Mouse (Mus musculus): ENCODE results near the gene Cdk15. TPM values are rescaled to one million over a fixed set of nuclear protein-coding genes. Genes with fewer than 3 reads are reported as not detected.

Gene Cdk15
- polyA plus RNA-seq, 1 experiment from 2014 or later, result 0.57 TPM

GRCm38 (mm10) chr1:59368649-59369319, 112.1 kb downstream of the Cdk15 start:
- 81% methylated on average over 10 of the region's 10 CpGs for WGBS
- Histone ChIP-seq H3K27me3 (no peaks in the 10 kb centered on the region), H3K27ac (no peak overlapping the region), H3K4me3 (replicated peaks) (no peak overlapping the region), H3K9ac (replicated peaks) (no peak overlapping the region), H3K36me3 (no peaks in the 10 kb centered on the region), H3K4me1 (replicated peaks) (peaks cover 10% of the 10 kb centered on the region; the same call in 1 of the 2 replicates), H3K9me3 (no peaks in the 10 kb centered on the region), H3K4me2 (replicated peaks) (no peak overlapping the region)
- ATAC-seq, result no peak

- 69% methylated on average over 7 of the region's 7 CpGs for WGBS
- H3K27me3 ChIP-seq, result no peaks in the 10 kb centered on the region
- H3K27ac ChIP-seq, result no peak overlapping the region
- peaks cover 10% of the 10 kb centered on the region; the same call in 1 of the 2 replicates for H3K4me1 ChIP-seq (replicated peaks)
- ATAC-seq, result no peak
- no peak overlapping the region for H3K4me2 ChIP-seq (replicated peaks)
- H3K36me3 ChIP-seq, result no peaks in the 10 kb centered on the region
- H3K9ac ChIP-seq (replicated peaks), result no peak overlapping the region
- no peaks in the 10 kb centered on the region for H3K9me3 ChIP-seq
- H3K4me3 ChIP-seq (replicated peaks), result no peak overlapping the region
These were observed 112.6 kb downstream of the Cdk15 start for GRCm38 (mm10) chr1:59369320-59369685.

GRCm38 (mm10) chr1:59370355-59370950, 113.7 kb downstream of the Cdk15 start:
- H3K27me3 ChIP-seq, result no peaks in the 10 kb centered on the region
- H3K9me3 ChIP-seq, result no peaks in the 10 kb centered on the region
- no peaks in the 10 kb centered on the region for H3K36me3 ChIP-seq
- H3K4me3 ChIP-seq (replicated peaks), result no peak overlapping the region
- H3K9ac ChIP-seq (replicated peaks), result no peak overlapping the region
- peaks cover 10% of the 10 kb centered on the region; the same call in 1 of the 2 replicates for H3K4me1 ChIP-seq (replicated peaks)
- H3K27ac ChIP-seq, result no peak overlapping the region
- no peak overlapping the region for H3K4me2 ChIP-seq (replicated peaks)
- no peak for ATAC-seq

DNA sequence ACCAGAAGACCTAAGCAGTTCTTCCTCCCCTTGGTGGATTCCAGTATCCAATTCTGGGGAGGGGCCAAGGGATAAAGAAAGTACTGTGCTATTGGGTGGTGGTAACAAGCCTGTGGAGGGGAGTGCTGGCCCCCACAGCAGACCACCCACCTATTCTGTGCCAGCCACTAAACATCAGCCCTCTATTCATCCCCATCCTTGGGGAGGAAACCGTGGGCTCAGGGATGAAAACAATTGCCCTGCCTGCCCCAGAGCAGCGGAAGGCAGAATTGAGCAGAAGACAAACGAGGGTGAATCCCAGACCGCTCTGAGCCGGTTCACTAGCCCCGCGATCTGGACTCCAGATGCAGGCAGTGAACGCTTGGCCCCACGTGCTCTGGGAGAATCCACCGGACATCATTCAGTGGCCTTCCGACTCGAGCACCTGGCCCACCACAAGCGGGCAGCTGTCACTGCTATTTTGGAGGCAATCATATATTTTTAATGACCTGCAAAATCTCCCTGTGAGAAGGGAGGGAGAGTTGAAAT, 119.4 kb downstream of the Cdk15 start:
- Histone ChIP-seq H3K9me3 (no peaks in the 10 kb centered on the region), H3K4me3 (replicated peaks) (no peak overlapping the region), H3K4me2 (replicated peaks) (peak overlapping the region; percentile 32), H3K4me1 (replicated peaks) (peaks cover 11% of the 10 kb centered on the region), H3K27ac (peak overlapping the region; percentile 53; the same call in 1 of the 2 replicates), H3K9ac (replicated peaks) (no peak overlapping the region), H3K36me3 (no peaks in the 10 kb centered on the region), H3K27me3 (peaks cover 2% of the 10 kb centered on the region; the same call in 1 of the 2 replicates)
- ATAC-seq, result peak; percentile 90
- 5% methylated on average over 13 of the region's 13 CpGs for WGBS

DNA sequence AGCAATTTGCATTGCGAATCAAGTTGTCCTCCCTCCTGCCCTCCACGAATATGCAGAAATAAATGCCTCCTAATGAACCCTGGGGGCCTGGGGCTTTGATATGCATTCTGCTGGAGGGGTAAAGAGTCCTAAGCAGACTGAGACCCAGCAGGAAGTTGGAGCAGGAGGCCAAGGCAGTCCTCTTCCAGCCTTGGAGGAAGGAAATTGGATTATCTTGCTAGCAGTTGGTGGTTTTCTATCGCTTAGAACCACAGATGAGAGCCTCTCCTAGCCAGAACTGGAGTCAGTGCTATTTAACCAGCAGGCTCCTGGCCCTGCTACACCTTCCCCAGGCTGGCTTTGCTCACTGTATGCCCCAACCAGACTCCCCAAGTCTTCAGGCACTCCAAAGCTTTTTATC, 119.9 kb downstream of the Cdk15 start:
- no peaks in the 10 kb centered on the region for H3K36me3 ChIP-seq
- peaks cover 11% of the 10 kb centered on the region for H3K4me1 ChIP-seq (replicated peaks)
- H3K9ac ChIP-seq (replicated peaks), result no peak overlapping the region
- ATAC-seq, result peak; percentile 81
- peak overlapping the region; percentile 53; the same call in 1 of the 2 replicates for H3K27ac ChIP-seq
- H3K4me3 ChIP-seq (replicated peaks), result no peak overlapping the region
- WGBS, result 4% methylated on average over 3 of the region's 3 CpGs
- H3K9me3 ChIP-seq, result no peaks in the 10 kb centered on the region
- peak overlapping the region; percentile 32 for H3K4me2 ChIP-seq (replicated peaks)
- H3K27me3 ChIP-seq, result peaks cover 2% of the 10 kb centered on the region; the same call in 1 of the 2 replicates

DNA sequence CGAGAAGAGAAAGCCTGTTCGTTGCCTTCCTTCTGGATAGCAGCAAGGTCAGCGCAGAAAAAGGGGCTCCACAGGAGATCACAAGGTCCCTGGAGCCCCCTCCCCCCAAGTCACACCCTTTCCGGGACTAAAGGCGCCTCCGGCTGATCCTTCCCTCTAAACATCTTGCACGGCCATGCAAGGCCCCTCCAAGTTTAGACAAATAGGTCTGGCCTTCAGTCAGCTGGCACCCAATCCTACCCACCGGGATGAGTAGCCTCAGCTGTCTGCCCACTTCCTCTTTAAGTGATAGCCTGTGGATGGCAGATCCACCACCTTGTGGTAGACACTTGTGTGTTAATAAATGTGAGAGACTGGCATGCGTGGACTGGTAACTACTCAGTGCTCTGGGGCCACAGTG, 120.6 kb downstream of the Cdk15 start:
- WGBS, result 79% methylated on average over 9 of the region's 9 CpGs
- no peak overlapping the region for H3K27ac ChIP-seq
- ATAC-seq, result no peak
- peaks cover 11% of the 10 kb centered on the region for H3K4me1 ChIP-seq (replicated peaks)
- no peak overlapping the region for H3K4me3 ChIP-seq (replicated peaks)
- no peak overlapping the region for H3K9ac ChIP-seq (replicated peaks)
- H3K4me2 ChIP-seq (replicated peaks), result no peak overlapping the region
- H3K36me3 ChIP-seq, result no peaks in the 10 kb centered on the region
- peaks cover 2% of the 10 kb centered on the region; the same call in 1 of the 2 replicates for H3K27me3 ChIP-seq
- H3K9me3 ChIP-seq, result no peaks in the 10 kb centered on the region

GRCm38 (mm10) chr1:59380926-59381325, 124.2 kb downstream of the Cdk15 start:
- Histone ChIP-seq H3K9me3 (no peaks in the 10 kb centered on the region), H3K27me3 (peaks cover 5% of the 10 kb centered on the region; the same call in 1 of the 2 replicates), H3K4me3 (replicated peaks) (no peak overlapping the region), H3K36me3 (no peaks in the 10 kb centered on the region), H3K4me1 (replicated peaks) (peaks cover 10% of the 10 kb centered on the region), H3K27ac (no peak overlapping the region), H3K4me2 (replicated peaks) (no peak overlapping the region), H3K9ac (replicated peaks) (no peak overlapping the region)
- ATAC-seq, result no peak
- 70% methylated on average over 10 of the region's 10 CpGs for WGBS

- peaks cover 5% of the 10 kb centered on the region; the same call in 1 of the 2 replicates for H3K27me3 ChIP-seq
- H3K4me2 ChIP-seq (replicated peaks), result no peak overlapping the region
- no peaks in the 10 kb centered on the region for H3K9me3 ChIP-seq
- no peaks in the 10 kb centered on the region for H3K36me3 ChIP-seq
- no peak overlapping the region for H3K27ac ChIP-seq
- H3K4me1 ChIP-seq (replicated peaks), result peaks cover 4% of the 10 kb centered on the region
- H3K4me3 ChIP-seq (replicated peaks), result no peak overlapping the region
- no peak overlapping the region for H3K9ac ChIP-seq (replicated peaks)
- WGBS, result 78% methylated on average over 7 of the region's 7 CpGs
- ATAC-seq, result no peak
These were observed 124.8 kb downstream of the Cdk15 start for GRCm38 (mm10) chr1:59381483-59381882.

DNA sequence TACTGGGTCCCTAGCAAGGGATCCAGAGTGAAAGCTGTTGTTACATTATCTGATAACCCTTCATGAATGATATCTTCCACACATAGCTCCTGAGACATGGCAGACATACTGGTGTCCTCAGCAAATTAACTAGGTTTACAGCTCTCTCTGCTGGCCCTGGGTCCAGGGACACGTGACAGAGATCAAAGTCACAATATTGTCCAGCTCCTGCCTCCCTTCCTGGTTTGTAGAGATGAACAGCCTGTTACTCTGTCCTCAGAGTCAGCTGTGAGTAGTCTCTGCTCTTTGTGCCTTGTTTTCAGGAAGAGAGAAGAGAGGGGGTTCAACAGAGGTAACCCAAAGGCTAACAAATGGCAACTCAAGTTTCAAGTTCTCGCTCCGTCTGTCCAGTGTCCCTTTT, 125.8 kb downstream of the Cdk15 start:
- H3K9ac ChIP-seq (replicated peaks), result no peak overlapping the region
- H3K4me3 ChIP-seq (replicated peaks), result no peak overlapping the region
- peaks cover 2% of the 10 kb centered on the region; the same call in 1 of the 2 replicates for H3K4me1 ChIP-seq (replicated peaks)
- H3K27me3 ChIP-seq, result peaks cover 5% of the 10 kb centered on the region; the same call in 1 of the 2 replicates
- WGBS, result 90% methylated on average over 3 of the region's 3 CpGs
- no peak for ATAC-seq
- H3K4me2 ChIP-seq (replicated peaks), result no peak overlapping the region
- H3K27ac ChIP-seq, result no peak overlapping the region
- H3K36me3 ChIP-seq, result no peaks in the 10 kb centered on the region
- no peaks in the 10 kb centered on the region for H3K9me3 ChIP-seq

DNA sequence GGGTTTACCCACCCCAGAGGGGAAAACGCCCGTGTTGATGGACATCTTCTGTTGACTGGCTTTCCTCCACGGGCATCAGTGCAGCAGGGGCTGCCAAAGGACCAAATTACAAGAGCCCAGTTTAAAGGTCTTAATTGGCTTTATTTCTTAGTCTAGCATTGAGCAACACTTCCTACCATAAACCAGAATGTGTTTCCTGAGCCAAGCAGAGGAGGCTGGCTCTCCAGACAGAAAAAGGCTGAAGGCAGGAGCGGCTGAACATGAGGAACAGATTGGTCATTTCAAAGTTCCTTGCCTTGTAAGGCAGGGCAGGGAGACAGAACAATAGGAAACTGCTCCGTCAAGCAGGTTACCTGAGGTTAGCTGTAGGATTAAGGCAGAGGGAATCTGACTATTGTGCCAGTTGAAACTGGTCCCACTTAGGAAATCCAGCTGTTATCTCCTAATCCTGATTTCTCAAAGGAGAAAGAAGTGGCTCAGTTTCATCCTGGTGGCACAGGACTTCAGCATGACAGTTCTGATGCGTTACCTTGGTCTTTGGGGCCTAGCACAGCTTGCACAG, 126.4 kb downstream of the Cdk15 start:
- H3K9me3 ChIP-seq, result no peaks in the 10 kb centered on the region
- H3K27me3 ChIP-seq, result peaks cover 5% of the 10 kb centered on the region; the same call in 1 of the 2 replicates
- peaks cover 7% of the 10 kb centered on the region; the same call in 1 of the 2 replicates for H3K4me1 ChIP-seq (replicated peaks)
- H3K27ac ChIP-seq, result no peak overlapping the region
- WGBS, result 70% methylated on average over 6 of the region's 6 CpGs
- no peak overlapping the region for H3K9ac ChIP-seq (replicated peaks)
- no peak for ATAC-seq
- H3K4me3 ChIP-seq (replicated peaks), result no peak overlapping the region
- no peaks in the 10 kb centered on the region for H3K36me3 ChIP-seq
- no peak overlapping the region for H3K4me2 ChIP-seq (replicated peaks)

GRCm38 (mm10) chr1:59384400-59384799, 127.7 kb downstream of the Cdk15 start:
- Histone ChIP-seq H3K27ac (no peak overlapping the region), H3K4me3 (replicated peaks) (no peak overlapping the region), H3K27me3 (peaks cover 5% of the 10 kb centered on the region; the same call in 1 of the 2 replicates), H3K4me1 (replicated peaks) (peaks cover 7% of the 10 kb centered on the region; the same call in 1 of the 2 replicates), H3K36me3 (no peaks in the 10 kb centered on the region), H3K4me2 (replicated peaks) (no peak overlapping the region), H3K9me3 (no peaks in the 10 kb centered on the region), H3K9ac (replicated peaks) (no peak overlapping the region)
- 91% methylated on average over 3 of the region's 3 CpGs for WGBS
- no peak for ATAC-seq

DNA sequence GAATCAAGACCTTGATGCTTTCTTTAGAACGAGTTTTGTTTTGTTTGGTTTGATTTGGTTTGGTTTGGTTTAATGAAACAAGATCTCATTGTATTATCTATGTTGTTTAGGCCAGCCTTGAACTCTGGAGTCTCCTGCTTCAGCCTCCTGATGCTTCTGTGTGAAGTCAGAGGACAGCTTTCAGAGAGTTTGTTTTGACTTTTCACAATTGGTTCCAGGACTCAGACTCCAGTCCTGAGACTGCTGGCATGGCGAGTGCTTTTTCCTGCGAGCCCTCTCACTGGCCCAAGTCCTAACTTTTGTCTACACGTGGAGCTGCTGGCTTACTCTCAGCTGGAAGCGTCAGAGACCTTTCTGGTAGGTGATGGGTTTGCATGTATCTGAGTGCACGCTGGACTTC, 128.9 kb downstream of the Cdk15 start:
- ATAC-seq, result no peak
- H3K4me1 ChIP-seq (replicated peaks), result peaks cover 7% of the 10 kb centered on the region; the same call in 1 of the 2 replicates
- no peak overlapping the region for H3K4me3 ChIP-seq (replicated peaks)
- H3K27me3 ChIP-seq, result peaks cover 5% of the 10 kb centered on the region; the same call in 1 of the 2 replicates
- no peaks in the 10 kb centered on the region for H3K9me3 ChIP-seq
- WGBS, result 81% methylated on average over 6 of the region's 6 CpGs
- H3K4me2 ChIP-seq (replicated peaks), result no peak overlapping the region
- no peak overlapping the region for H3K9ac ChIP-seq (replicated peaks)
- H3K27ac ChIP-seq, result no peak overlapping the region
- no peaks in the 10 kb centered on the region for H3K36me3 ChIP-seq
